Mouse (Mus musculus) heart, adult 2 months (tissue): ENCODE results near the gene Dpy30.

Source experiments
- CTCF ChIP-seq: fragments of 200-600 bp; IDR thresholded peaks from 2 replicates; pipeline ENCODE4 v1.8.1; 2022; ENCODE audit warnings: antibody characterized with exemption, mild to moderate bottlenecking, moderate library complexity
- EP300 ChIP-seq: fragments of 200-500 bp; IDR thresholded peaks from 2 replicates; pipeline ENCODE4 v1.6.1; 2011; ENCODE audit warnings: low read depth, low read length, control low read depth; ENCODE audit not compliant: insufficient read depth
- POLR2A ChIP-seq: fragments of 200-500 bp; IDR thresholded peaks from 2 replicates; pipeline ENCODE4 v1.6.1; 2011; ENCODE audit warnings: mild to moderate bottlenecking, low read depth, low read length, control low read depth; ENCODE audit not compliant: insufficient read depth

DNA sequence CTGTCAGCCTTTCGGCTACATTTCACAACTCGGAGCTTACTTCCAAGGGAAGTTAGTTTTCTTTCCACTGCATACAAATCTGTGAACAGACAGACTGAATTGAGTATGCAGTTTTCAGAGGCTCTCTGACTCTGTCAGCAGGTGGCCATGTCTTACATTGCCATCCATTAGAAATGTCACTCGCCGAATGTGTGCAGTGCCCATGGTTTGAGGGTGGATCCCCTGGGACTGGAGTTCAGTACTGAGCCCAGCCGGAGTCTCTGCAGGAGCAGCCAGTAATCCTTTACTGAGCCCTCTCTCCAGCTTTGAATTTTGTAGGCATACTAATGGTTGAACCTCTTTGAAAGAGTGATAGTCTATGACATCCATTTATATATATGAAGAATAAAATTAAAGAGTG, 17.4 kb upstream of the Dpy30 start:
- no peak for TF ChIP-seq CTCF
- TF ChIP-seq POLR2A = no peak
- TF ChIP-seq EP300 = no peak
